Mouse (Mus musculus): ENCODE measurements around the gene Cd109. TPM values are rescaled to one million over a fixed set of nuclear protein-coding genes. Genes with fewer than 3 reads are reported as not detected.

The Cd109 gene
- polyA plus RNA-seq (2012; rRNA removed; ENCODE audit: low replicate concordance), result 0.90 and 3.5 TPM in 2 replicates

DNA sequence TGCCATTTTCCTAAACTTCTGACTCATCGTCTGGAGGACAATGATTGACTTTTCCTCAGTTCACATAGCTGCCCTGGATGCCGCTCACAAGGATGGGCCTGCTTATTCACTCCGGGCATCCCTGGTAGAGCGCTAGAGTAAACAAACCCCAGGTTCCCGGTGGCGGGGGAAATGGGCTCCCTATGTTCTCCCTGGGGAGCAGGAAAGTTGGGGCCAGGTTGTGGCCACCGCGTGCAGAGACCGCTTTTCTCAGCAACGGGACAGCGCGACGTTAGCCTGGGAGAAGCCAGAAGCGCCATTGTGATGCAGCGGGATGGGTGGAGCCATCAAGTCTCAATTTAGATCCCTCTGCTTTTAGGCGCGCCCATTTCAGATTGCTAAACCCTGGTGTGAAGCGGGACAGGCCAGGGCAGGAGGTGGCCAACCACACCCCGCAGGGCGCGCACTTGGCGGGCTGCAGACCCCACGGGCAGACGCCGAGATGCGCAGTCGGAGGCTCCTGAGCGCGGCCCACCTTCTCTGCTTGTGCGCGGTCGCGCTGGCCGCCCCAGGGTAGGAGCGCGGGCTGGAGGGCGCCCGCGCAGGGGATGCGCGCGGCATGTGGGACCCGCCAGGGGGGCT, at the start of gene Cd109:
Gene Cd109 (plus strand): TSS at position 146 of the 621 bp plus-strand sequence.

DNA sequence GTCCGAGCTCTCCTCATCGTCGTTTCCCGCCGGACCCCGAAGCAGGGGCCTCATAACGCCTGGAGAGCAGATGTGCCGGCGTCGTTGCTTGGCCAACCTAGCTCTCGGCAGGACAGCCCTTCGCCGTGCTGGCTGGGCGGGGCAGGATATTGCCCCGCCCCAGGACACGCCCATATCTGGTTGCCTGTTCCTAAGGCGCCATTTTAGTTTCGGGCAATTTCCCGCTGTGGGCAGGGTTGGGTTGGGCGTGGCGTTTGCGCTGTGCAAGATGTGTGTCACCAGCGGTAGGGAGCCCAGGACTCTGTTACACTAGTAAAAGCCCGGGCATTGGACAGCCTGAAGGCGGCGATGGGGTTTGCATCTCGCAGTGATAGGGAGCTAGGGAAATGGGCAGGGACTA, 27.4 kb upstream of the Cd109 start, which contains the start of gene Slc17a5:
Gene Slc17a5 (minus strand): TSS at position 128 of the 400 bp plus-strand sequence.

Other genes starting within 250 kb of the Cd109 start
- gene Dppa5a, start 247.4 kb upstream of the Cd109 start, polyA plus RNA-seq (2012; rRNA removed; ENCODE audit: low replicate concordance), result not detected in 2 replicates
- 0.17 TPM in 1 of 2 replicates, not detected in the other for gene Ooep, start 236.8 kb upstream of the Cd109 start, polyA plus RNA-seq (2012; rRNA removed; ENCODE audit: low replicate concordance)
- gene Ddx43, start 219.8 kb upstream of the Cd109 start, polyA plus RNA-seq (2012; rRNA removed; ENCODE audit: low replicate concordance), result 0.06 TPM in 1 of 2 replicates, not detected in the other
- gene Cgas, start 172.3 kb upstream of the Cd109 start, polyA plus RNA-seq (2012; rRNA removed; ENCODE audit: low replicate concordance), result 1.0 and 2.1 TPM in 2 replicates
- 17.0 and 17.4 TPM in 2 replicates for gene Mto1, start 167.3 kb upstream of the Cd109 start, polyA plus RNA-seq (2012; rRNA removed; ENCODE audit: low replicate concordance)
- gene Gm17324, start 166.8 kb upstream of the Cd109 start, polyA plus RNA-seq (2012; rRNA removed; ENCODE audit: low replicate concordance), result 0.14 and 0.36 TPM in 2 replicates
- gene Eef1a1, start 126.4 kb upstream of the Cd109 start, polyA plus RNA-seq (2012; rRNA removed; ENCODE audit: low replicate concordance), result 3,915 and 6,714 TPM in 2 replicates
- gene Slc17a5, start 27.5 kb upstream of the Cd109 start, polyA plus RNA-seq (2012; rRNA removed; ENCODE audit: low replicate concordance), result 9.5 and 12.6 TPM in 2 replicates

Data from subcutaneous adipose tissue, adult 2 months (tissue).